Mouse (Mus musculus) layer of hippocampus, postnatal 25 days (tissue): ENCODE measurements at regions not wholly inside any gene's neighbourhood (a gene's known extent, or its start where the extent isn't known, plus 50 kb on each side); places are given as distances from the start of the nearest gene placed in this dataset.

Source experiments
- DNase-seq, 2 experiments: peaks; one replicate each; pipeline ENCODE4 v3.0.0; 2022; ENCODE audit warnings: mixed read lengths in 2 of 2, low spot score in 1 of 2; ENCODE audit errors: extremely low spot score in 1 of 2

- DNase-seq: no peak
These were observed 739.8 kb downstream of the Slitrk6 start for GRCm38 (mm10) chr14:110015126-110015525.

GRCm38 (mm10) chr14:110013229-110013628, 741.7 kb downstream of the Slitrk6 start:
- DNase-seq: no peak

GRCm38 (mm10) chr14:110007159-110007558, 747.8 kb downstream of the Slitrk6 start:
- DNase-seq: no peak

- DNase-seq: no peak
These were observed 769.9 kb downstream of the Slitrk6 start for GRCm38 (mm10) chr14:109985026-109985425.

GRCm38 (mm10) chr14:109958008-109958407, 796.9 kb downstream of the Slitrk6 start:
- DNase-seq: no peak

GRCm38 (mm10) chr14:109941944-109942343, 813.0 kb downstream of the Slitrk6 start:
- DNase-seq: no peak

- no peak for DNase-seq
These were observed 813.8 kb downstream of the Slitrk6 start for GRCm38 (mm10) chr14:109941162-109941561.

- no peak for DNase-seq
These were observed 817.5 kb downstream of the Slitrk6 start for GRCm38 (mm10) chr14:109937432-109937831.

- no peak for DNase-seq
These were observed 826.0 kb downstream of the Slitrk6 start for GRCm38 (mm10) chr14:109928977-109929376.

GRCm38 (mm10) chr14:109891896-109892165, 863.1 kb downstream of the Slitrk6 start:
- DNase-seq: no peak

GRCm38 (mm10) chr14:109891151-109891895, 863.6 kb downstream of the Slitrk6 start:
- DNase-seq: no peak

- DNase-seq: no peak
These were observed 877.8 kb downstream of the Slitrk6 start for GRCm38 (mm10) chr14:109876950-109877663.

- peak; percentile 33 to 75 for DNase-seq
These were observed 880.7 kb downstream of the Slitrk6 start for GRCm38 (mm10) chr14:109874230-109874629.

- peak in 1 of 2 experiments; percentile 7 for DNase-seq
These were observed 914.4 kb downstream of the Slitrk6 start for GRCm38 (mm10) chr14:109840354-109841104.

- DNase-seq: no peak
These were observed 888.7 kb upstream of the Slitrk1 start for GRCm38 (mm10) chr14:109802522-109803126.

GRCm38 (mm10) chr14:109772246-109772645, 858.3 kb upstream of the Slitrk1 start:
- no peak for DNase-seq

GRCm38 (mm10) chr14:109760892-109761291, 846.9 kb upstream of the Slitrk1 start:
- no peak for DNase-seq
